Mouse (Mus musculus) layer of hippocampus, postnatal 14 days (tissue): ENCODE results near the gene Adcy1. TPM values are rescaled to one million over a fixed set of nuclear protein-coding genes. Genes with fewer than 3 reads are reported as not detected.
A peak's percentile ranks its signal among the peaks of the same experiment; 100 is the strongest.

Source experiments
- DNase-seq, 2 experiments: peaks; one replicate each; pipeline ENCODE4 v3.0.0; 2021 to 2022; ENCODE audit warnings: low spot score in 2 of 2, mixed read lengths in 1 of 2
- total RNA-seq, 2 experiments: library from RNA; stranded (reverse); gene quantifications; 2 replicates each; pipeline ENCODE4 v1.2.3; 2021

The Adcy1 gene
- total RNA-seq, 2 experiments from 2014 or later = 196 to 212 TPM

DNA sequence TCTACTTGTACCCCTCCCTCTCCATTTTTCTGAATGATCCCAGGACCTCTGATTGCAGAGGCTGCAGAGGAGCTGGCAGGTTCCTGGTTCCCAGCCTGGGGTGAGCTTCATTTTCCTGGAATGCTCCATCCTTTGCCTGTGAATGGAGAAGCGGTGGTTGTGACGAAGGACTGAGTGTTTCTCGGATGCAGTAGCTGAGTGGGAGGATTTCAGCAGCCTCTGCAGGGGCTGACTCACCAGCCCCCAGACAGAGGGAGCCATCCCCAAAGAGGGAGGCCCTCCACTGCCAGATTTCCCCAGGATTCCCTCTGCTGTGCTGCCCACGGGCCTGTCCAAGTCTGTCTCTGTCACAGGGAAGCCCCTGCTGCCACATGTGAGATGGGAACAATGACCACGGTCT lies 71.0 kb downstream of the Adcy1 start:
- DNase-seq = peak in 1 of 2 experiments; percentile 37

DNA sequence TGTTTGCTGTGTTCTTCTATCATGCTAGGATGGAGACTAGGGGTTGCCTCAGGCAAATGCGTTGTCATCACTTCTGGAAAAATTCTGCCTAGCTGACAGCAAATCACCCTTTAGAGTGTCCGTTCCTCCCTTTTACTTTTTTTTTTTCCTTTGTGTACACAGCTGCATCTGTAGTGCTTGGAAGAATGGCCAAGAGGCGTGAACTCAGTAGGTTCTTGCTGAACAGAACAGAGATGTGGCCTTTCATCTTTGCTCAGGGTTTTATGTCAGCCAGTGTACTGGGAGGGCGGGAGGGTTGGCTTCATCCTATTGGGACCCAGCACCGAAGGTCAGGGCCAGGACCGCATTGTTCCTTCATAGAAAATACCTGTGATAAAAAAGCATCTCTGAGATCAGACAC lies 72.0 kb downstream of the Adcy1 start:
- no peak for DNase-seq

DNA sequence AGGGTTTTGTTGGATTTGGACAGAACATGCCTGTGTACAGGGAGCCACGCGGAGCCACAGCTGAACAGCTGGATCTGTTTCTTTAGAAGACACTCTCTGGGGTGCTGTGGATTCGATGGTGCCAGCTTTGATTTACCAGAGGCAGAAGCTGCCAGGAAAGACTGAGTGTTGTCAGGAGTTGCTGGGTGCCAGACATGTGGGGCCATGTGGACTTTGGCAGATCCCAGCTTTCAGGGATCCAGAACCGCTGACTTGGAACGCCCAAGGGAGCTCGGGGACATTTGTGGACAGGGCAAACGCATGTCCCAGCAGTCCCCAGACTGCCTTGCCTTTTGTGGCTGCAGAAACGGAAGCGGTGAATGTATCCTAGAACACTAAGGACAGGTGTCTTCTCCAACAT lies 72.5 kb downstream of the Adcy1 start:
- DNase-seq = no peak

DNA sequence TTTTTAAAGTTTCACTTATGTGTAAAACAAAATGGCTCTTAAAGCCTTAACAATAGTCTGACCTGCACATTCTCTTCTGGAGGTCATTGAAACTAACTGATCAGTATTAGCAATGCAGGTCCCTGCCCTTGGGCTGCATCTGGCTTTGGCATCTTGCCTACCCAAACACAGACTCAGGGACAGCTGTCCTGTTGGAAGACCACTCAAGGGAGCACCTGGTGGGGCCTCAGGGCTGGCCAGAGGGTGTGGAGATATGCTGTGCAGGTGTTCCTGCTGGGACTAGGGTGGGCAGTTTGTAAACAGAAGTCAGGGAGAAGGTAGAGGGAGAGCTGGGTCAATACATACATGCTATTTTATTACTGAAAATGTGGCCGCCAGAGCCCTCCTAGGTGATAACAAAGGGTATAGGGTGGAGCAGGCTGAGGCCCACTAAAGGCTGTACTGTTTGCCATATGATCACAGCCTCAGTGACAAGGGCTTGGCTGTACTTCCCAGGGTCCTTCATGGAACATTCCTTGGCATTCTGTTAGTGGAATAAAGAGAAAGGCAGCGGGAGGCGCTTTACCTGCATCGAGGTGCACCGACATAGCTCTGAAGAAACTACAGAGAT lies 73.1 kb downstream of the Adcy1 start:
- DNase-seq = no peak

DNA sequence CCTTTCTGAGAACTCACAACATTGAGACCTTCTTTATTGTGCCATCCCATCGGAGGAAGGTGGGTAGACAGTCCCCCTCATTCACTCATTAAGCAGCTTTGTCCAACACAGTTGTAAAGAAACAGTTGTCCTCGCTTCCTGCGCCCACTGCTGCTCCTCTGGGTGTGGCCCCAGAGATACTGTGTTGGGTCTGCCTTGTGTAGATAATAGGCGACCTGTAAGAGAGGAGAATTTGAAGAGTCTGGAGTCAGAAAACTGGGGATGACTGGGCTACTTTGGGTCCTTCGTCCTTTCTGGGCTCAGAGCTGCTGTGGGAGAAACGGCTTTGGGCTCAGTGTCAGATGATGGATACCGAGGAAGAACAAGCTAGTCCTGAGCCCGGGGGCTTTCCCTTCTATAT lies 75.1 kb downstream of the Adcy1 start:
- no peak for DNase-seq

DNA sequence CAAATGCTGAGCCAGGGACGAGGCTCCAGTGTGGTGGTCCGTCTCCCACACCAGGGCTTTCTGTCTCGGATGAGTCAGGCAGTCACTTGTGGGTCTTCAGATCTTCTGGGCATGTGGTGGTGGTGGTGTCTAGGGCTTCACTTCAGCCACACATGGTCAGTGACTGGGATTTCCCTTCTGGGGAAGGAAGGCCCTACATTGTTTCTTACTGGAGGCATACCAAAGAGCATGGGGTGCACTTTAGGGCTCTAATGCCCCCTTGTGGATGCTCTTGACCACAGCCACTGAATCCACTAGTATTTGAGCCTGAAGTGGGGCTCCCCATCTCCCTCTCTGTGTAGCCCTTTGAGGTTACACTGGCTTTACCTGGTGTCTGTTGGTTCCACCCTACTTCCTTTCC lies 77.2 kb downstream of the Adcy1 start:
- peak in 1 of 2 experiments; percentile 52 for DNase-seq

DNA sequence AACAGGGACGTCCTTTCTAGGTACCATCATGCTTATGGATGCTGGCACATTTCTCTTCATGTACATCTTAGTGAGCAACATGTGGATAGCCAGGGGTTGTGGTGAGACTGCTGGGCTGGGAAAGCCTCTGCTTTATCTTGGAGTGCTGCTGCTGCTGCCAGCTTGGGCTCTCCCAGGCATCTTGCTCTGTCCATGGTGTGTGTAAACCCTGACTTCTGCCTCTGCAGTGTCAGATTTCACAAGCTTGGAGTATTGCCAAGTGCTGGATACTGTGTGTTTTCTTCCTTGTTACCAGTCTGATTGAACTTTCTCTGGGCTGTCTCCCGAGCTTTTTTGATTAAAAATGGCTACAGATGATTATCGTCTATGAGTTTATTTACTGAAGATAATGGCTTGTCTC lies 79.4 kb downstream of the Adcy1 start:
- no peak for DNase-seq

DNA sequence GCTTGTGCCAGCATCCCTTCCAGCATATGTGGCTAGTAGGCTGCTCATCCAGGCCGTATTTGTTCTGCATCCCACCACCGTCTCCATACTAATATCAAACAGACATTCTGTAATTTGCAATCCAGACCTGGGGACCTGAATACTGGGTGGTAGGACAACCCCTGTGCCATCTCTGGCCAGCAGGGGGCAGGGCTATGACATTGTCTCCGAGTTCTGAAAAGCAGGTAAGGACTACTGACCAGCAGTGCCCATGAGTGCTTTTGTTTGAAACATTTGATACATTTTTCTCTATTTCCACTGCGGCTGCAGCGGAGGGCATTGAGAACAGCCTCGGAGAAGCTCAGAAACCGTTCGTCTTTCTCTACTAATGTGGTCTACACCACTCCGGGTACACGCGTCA lies 81.1 kb downstream of the Adcy1 start:
- DNase-seq = no peak

DNA sequence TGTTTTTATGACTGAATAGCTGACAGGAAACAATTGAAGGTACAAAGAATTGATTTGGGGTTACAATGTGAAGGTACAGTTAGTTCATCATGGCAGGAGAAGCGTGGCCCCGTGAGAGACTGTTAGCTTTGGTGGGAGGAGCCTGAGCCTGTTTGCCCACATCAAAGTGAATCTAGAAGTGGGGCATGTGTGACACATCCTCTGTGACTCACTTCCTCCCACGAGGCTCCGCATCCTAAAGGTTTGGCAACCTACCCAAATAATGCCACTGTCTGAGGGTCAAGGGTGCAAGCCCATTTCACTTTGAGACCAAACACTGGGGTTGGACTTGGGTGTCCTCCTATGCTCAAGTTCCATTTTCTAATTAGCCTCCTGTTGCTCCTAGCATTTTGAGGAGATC lies 81.9 kb downstream of the Adcy1 start:
- DNase-seq = no peak

DNA sequence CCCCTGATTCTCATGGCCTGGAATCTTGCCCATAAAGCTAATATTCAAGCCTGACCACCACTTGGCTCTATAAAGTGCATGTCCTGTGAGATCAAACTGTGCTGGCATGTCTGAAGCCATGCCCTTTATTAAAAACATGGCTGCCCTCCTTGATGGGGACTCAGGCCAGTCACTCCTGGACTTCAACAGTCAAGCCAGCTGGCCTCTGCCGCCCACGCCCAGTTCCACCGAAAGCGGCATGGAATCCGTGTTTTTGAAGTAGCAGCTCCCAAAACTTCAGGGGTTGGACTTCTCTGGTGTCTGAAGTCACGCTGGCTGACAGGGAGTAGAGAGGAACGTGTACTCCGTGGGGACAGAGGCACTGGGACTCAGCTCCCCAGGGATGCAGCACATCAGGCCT lies 84.2 kb downstream of the Adcy1 start:
- DNase-seq = no peak

DNA sequence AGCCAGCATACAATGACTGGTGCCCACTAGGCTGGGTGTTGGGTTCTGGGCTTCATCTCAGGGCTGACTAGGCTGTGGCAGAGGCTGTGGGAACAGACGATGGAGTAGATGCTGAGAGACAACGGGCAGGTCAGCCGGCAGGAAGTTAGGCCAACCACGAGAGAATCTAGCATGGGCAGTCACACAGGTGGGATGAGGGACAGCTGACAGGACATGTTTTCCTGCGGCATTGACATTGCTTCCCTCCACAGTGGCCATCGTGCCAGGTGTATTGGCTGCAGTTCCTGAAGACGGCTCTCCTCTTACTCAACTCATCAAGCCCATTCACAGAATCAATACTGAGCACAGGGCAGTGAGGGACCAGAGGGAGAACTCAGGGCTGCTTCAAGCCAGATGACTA lies 84.7 kb downstream of the Adcy1 start:
- no peak for DNase-seq

DNA sequence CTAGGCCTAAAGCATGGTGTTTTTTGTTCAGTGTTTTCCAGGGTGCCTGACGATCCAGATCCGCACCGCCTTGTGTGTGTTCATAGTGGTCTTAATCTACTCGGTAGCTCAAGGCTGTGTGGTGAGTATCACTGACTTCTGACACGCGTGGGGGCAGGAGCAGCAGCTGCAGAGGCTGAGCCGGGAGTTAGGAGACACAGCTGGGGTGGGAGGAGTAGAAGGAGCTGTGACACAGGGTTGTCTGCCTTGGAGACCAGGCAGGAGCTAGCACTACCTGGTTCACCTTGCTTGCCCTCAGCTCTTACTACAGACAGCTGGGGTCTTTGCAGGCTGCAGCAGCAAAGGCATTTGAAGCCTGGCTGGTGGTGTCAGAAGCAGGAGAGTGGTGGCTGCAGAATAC lies 86.2 kb downstream of the Adcy1 start:
- no peak for DNase-seq

DNA sequence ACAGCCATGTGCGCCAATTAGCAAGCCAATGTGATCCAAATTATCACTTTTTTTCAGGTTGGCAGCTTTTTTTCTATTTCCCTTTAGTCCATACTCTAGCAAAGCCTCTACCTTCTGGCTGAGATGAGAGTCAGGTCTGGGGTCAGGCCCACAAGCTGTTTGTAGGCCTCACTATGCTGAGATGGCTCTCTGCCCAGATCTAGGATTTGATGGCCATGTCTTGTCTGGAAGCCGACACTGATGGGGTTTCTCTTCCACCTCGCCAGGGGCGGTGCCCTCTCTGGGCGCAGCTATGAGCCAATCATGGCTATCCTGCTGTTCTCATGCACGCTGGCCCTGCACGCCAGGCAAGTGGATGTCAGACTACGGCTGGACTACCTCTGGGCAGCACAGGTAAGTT lies 87.2 kb downstream of the Adcy1 start:
- DNase-seq = no peak

DNA sequence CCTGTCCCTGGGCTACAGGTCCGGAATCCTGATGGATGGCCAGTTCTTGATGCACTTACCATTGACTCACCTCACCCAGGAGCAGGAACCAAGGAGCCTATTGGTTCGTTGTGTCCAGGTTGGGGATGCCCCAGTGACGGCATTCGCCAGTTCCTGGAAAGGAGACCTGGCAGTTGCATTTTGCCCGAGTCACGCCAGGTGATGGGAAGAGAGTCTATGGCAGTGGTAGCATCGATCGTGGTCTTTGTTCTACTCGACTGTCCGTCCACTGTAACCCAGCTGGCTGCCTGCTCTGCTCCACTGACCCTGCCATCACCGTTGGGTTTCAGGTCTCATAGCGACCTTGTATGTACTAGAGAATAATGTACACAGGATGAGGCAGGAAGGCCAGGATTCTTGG lies 89.1 kb downstream of the Adcy1 start:
- DNase-seq = no peak

DNA sequence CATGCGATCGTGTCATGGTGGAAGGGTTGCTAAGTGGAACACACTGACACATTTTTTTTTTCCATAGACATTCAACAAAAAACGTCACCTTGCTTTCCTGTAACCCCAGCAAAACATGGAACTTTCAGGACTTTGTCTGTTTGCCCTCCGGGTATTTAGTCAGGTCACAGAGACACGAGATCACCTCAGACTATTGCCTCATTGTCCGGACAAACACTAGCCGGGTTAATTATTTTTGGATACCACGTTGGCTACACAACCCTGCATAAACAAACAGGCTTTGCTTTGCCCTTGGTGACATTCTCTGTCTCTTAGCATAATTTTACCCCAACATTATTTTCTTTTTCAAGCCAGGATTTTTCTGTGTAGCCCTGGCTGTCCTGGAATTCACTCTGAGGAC lies 89.8 kb downstream of the Adcy1 start:
- DNase-seq = no peak

DNA sequence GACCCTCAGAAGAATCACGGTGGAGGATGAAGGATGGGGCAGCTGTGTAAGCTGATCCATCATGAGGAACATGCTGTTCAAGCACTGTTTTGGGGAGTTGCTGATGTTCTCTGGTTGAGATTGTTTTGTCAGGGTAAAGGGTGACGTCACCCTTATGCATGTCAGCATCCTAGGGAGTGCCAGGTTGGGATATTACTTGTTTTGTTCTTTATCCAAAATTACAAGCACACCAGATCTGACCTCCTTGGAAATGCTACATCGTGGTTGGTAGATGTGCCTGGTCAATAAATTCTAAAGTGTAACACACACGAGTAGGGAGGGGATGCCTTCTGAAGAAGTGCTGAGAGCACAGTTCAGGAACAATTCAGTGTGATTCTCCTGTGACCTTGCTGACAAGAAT lies 93.1 kb downstream of the Adcy1 start:
- DNase-seq = no peak

DNA sequence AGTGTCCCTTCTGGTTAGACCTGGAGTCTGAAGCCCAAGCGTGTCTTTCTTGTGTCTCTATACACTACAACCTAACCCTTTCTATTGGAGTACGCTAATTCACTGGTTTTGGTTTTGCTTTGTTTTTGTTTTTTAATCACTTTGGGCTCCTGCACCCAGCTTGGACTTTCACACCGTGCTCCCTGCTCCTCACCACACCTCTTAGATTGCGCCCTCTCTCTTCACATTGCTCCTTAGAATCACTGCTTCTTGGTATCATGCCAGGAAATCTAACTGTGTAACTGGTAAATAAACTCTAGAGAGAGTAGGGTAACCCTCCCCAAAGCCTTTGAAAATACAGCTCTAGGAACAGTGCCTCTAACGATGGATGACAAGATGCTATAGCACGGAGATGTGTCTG lies 94.9 kb downstream of the Adcy1 start:
- no peak for DNase-seq

DNA sequence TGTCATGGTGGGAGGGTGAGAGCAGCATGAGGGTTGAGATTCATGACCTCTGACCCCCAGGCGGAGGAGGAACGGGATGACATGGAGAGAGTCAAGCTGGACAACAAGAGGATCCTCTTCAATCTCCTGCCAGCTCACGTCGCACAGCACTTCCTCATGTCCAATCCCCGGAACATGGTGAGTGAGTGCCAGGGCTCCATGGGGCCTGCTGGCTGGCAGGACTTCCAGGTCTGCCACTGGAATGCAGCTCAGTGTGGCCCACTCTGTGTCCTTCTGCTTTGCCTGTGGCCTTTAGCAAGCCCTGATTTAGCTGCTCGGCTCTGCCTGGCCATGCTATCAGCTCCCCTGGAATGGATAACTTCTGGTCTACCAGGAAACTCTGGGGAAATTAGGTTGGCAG lies 96.9 kb downstream of the Adcy1 start:
- DNase-seq = no peak

DNA sequence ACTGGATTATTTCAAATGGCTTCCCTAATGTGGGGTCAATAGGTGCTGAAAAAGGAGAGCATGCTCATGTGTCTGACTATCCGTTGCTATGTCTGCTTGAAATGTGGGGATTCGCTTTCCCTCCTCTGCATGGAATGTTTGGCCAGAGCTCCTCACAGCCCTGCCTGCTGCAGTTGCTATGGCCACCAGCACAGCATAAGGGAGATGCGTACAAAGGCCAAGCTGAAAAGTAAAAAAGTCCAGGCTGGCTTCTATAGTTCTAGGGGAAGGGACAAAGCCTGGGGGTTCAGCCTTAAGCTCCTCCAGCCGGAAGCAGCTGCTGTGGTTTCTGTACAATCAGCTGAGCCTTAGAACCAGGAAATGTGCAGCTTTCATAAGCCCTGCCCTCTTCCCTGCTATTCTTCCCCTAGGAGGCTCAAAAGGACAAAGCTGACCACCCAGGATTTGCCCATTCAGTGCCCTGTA lies 97.4 kb downstream of the Adcy1 start:
- DNase-seq = no peak

DNA sequence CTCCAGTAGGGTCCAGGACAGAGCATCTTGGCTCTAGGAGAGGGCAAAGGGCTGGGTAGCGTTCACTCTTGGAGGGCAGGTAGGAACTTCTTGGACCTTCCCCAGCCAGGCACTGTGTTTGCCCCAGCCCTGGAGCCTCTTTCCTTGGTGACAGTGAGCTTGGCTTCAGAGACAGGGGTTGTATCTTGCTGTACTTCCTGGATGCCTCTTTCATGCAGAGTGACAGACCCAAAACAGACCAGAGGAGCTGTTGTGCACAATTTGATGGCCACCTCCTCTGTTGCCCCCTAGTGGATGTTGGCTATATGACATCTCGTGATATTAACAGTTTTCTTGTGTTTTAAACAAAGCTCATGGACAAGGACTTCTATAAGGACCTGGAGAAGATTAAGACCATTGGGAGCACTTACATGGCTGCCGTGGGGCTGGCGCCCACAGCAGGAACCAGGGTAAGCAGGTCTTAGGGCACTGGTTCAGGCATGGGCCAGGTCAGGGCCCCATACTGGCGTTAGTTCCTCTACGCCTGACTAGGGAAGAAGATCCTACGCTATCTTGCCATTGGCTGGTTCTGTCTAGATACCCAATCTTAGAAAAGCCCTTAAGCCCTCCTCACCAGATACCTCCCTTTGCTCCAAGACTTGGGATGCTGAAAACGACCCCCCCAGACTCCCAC lies 98.3 kb downstream of the Adcy1 start:
- peak in 1 of 2 experiments; percentile 44 for DNase-seq

DNA sequence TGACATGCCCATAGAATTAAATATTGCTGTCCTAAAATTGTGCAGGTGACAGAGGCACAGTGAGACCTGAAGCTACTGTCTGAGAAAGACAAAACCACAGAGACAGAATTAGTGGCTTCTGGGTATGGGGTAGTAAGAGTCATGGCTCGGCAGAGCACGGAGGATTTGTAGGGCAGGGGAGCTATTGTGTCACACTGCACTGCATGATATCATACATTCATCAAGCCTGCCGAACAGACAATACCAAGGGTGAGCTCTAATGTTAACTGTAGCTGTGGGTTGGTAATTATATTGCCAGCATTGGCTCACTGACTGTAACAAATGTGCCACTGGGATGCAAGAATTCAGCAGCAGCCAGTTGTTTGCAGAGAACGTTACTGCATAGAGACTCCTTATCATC lies 101.1 kb downstream of the Adcy1 start:
- no peak for DNase-seq

DNA sequence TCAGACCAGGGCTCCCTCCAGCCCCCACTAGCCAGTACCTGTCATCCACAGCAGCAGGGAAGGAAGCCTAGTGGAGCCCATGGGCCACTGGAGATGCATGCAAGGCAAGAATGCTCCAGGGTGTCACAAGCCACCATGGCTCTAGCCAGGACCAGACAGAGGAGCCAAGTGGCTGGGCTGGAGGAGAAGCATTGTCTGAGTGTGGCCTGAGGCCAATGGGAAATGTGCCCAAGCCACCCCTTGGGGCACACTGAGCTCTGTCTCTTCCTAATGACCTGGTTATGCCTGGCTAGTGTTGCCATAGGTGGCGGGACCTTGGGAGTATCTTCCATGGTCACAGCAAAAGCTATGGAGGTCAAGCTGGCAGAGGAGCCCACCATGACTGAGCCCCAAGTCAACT lies 106.4 kb downstream of the Adcy1 start:
- no peak for DNase-seq

DNA sequence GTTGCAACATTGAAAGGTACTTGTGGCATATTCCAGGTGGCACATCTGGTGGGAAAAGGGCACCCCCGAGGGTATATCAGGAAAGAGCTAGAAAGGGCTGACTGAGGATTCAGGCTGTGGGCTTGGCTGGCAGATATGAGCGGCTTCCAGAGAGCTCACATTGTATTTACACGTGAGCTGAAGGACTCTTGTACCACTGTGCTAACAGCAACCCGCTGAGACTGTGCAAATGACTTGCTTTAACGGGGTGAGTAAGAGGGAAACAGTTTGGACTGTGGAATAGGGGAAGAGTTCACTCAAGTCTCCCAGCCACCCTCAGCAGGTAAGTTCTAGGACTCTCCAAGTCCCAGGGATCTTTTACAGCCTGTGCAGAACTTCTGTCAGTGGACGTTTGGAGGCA lies 110.4 kb downstream of the Adcy1 start:
- no peak for DNase-seq
